Mouse (Mus musculus): ENCODE measurements around the gene Exosc2. TPM values are rescaled to one million over a fixed set of nuclear protein-coding genes. Genes with fewer than 3 reads are reported as not detected.

Gene Exosc2
- polyA plus RNA-seq, 1 experiment, result 24.2 TPM

- 84% methylated on average over 2 of the region's 2 CpGs for WGBS
- no peak for TF ChIP-seq CTCF (IDR thresholded peaks at IDR 0.05; ENCODE audit: borderline replicate concordance, control insufficient read depth, extremely low read depth, insufficient read depth, low read length, poor library complexity)
- TF ChIP-seq POLR2A (IDR thresholded peaks at IDR 0.05; ENCODE audit: control insufficient read depth, extremely low read depth, insufficient read depth, low read length, poor library complexity), result no peak
- H3K4me1 ChIP-seq (replicated peaks; ENCODE audit: control insufficient read depth, insufficient read depth, low read length), result no peaks in the 10 kb centered on the region
- H3K36me3 ChIP-seq (ENCODE audit: control insufficient read depth, insufficient read depth, low read length), result peaks cover 3% of the 10 kb centered on the region; the same call in 1 of the 2 replicates
- DNase-seq, result no peak
- no peak overlapping the region for H3K4me3 ChIP-seq (ENCODE audit: control insufficient read depth, insufficient read depth, low read length)
- H3K27ac ChIP-seq (ENCODE audit: control insufficient read depth, insufficient read depth, low read length), result no peak overlapping the region
- no peaks in the 10 kb centered on the region for H3K27me3 ChIP-seq (ENCODE audit: control insufficient read depth, insufficient read depth, low read length)
These were observed 36.0 kb downstream of the Exosc2 start for GRCm38 (mm10) chr2:31706531-31706930.

GRCm38 (mm10) chr2:31712716-31713115 is 42.2 kb downstream of the Exosc2 start:
- WGBS, result 85% methylated on average over 2 of the region's 2 CpGs
- no peak for DNase-seq
- no peak overlapping the region for H3K4me3 ChIP-seq (ENCODE audit: control insufficient read depth, insufficient read depth, low read length)

GRCm38 (mm10) chr2:31713813-31714212 is 43.3 kb downstream of the Exosc2 start:
- no peaks in the 10 kb centered on the region for H3K27me3 ChIP-seq (ENCODE audit: control insufficient read depth, insufficient read depth, low read length)
- H3K36me3 ChIP-seq (ENCODE audit: control insufficient read depth, insufficient read depth, low read length), result no peaks in the 10 kb centered on the region
- no peak overlapping the region for H3K4me3 ChIP-seq (ENCODE audit: control insufficient read depth, insufficient read depth, low read length)

More at GRCm38 (mm10) chr2:31712716-31713115, 42.2 kb downstream of the Exosc2 start:
- Histone ChIP-seq H3K27ac (ENCODE audit: control insufficient read depth, insufficient read depth, low read length) (no peak overlapping the region), H3K27me3 (ENCODE audit: control insufficient read depth, insufficient read depth, low read length) (no peaks in the 10 kb centered on the region), H3K4me1 (replicated peaks; ENCODE audit: control insufficient read depth, insufficient read depth, low read length) (no peaks in the 10 kb centered on the region; the same call in 1 of the 2 replicates), H3K36me3 (ENCODE audit: control insufficient read depth, insufficient read depth, low read length) (no peaks in the 10 kb centered on the region)
- TF ChIP-seq POLR2A (IDR thresholded peaks at IDR 0.05; ENCODE audit: control insufficient read depth, extremely low read depth, insufficient read depth, low read length, poor library complexity), result no peak
- TF ChIP-seq CTCF (IDR thresholded peaks at IDR 0.05; ENCODE audit: borderline replicate concordance, control insufficient read depth, extremely low read depth, insufficient read depth, low read length, poor library complexity), result no peak

GRCm38 (mm10) chr2:31714780-31715179 is 44.3 kb downstream of the Exosc2 start:
- Histone ChIP-seq H3K27ac (ENCODE audit: control insufficient read depth, insufficient read depth, low read length) (no peak overlapping the region), H3K4me1 (replicated peaks; ENCODE audit: control insufficient read depth, insufficient read depth, low read length) (no peaks in the 10 kb centered on the region; the same call in 1 of the 2 replicates), H3K27me3 (ENCODE audit: control insufficient read depth, insufficient read depth, low read length) (no peaks in the 10 kb centered on the region), H3K4me3 (ENCODE audit: control insufficient read depth, insufficient read depth, low read length) (no peak overlapping the region), H3K36me3 (ENCODE audit: control insufficient read depth, insufficient read depth, low read length) (no peaks in the 10 kb centered on the region)
- WGBS, result 64% methylated on average over 4 of the region's 4 CpGs
- TF ChIP-seq CTCF (IDR thresholded peaks at IDR 0.05; ENCODE audit: borderline replicate concordance, control insufficient read depth, extremely low read depth, insufficient read depth, low read length, poor library complexity) (no peak), POLR2A (IDR thresholded peaks at IDR 0.05; ENCODE audit: control insufficient read depth, extremely low read depth, insufficient read depth, low read length, poor library complexity) (no peak)
- DNase-seq, result no peak

More at GRCm38 (mm10) chr2:31713813-31714212, 43.3 kb downstream of the Exosc2 start:
- H3K4me1 ChIP-seq (replicated peaks; ENCODE audit: control insufficient read depth, insufficient read depth, low read length), result no peaks in the 10 kb centered on the region; the same call in 1 of the 2 replicates
- TF ChIP-seq POLR2A (IDR thresholded peaks at IDR 0.05; ENCODE audit: control insufficient read depth, extremely low read depth, insufficient read depth, low read length, poor library complexity) (no peak), CTCF (IDR thresholded peaks at IDR 0.05; ENCODE audit: borderline replicate concordance, control insufficient read depth, extremely low read depth, insufficient read depth, low read length, poor library complexity) (no peak)
- 87% methylated on average over 3 of the region's 3 CpGs for WGBS
- H3K27ac ChIP-seq (ENCODE audit: control insufficient read depth, insufficient read depth, low read length), result no peak overlapping the region
- no peak for DNase-seq

- Histone ChIP-seq H3K36me3 (ENCODE audit: control insufficient read depth, insufficient read depth, low read length) (no peaks in the 10 kb centered on the region), H3K27ac (ENCODE audit: control insufficient read depth, insufficient read depth, low read length) (no peak overlapping the region), H3K4me1 (replicated peaks; ENCODE audit: control insufficient read depth, insufficient read depth, low read length) (no peaks in the 10 kb centered on the region; the same call in 1 of the 2 replicates), H3K27me3 (ENCODE audit: control insufficient read depth, insufficient read depth, low read length) (no peaks in the 10 kb centered on the region), H3K4me3 (ENCODE audit: control insufficient read depth, insufficient read depth, low read length) (no peak overlapping the region)
- TF ChIP-seq CTCF (IDR thresholded peaks at IDR 0.05; ENCODE audit: borderline replicate concordance, control insufficient read depth, extremely low read depth, insufficient read depth, low read length, poor library complexity) (no peak), POLR2A (IDR thresholded peaks at IDR 0.05; ENCODE audit: control insufficient read depth, extremely low read depth, insufficient read depth, low read length, poor library complexity) (no peak)
- no peak for DNase-seq
- WGBS, result 96% methylated on average over 7 of the region's 7 CpGs
These were observed 45.5 kb downstream of the Exosc2 start for GRCm38 (mm10) chr2:31715985-31716384.

GRCm38 (mm10) chr2:31719202-31719880 is 48.8 kb downstream of the Exosc2 start:
- H3K4me3 ChIP-seq (ENCODE audit: control insufficient read depth, insufficient read depth, low read length), result no peak overlapping the region
- no peak for DNase-seq
- H3K27me3 ChIP-seq (ENCODE audit: control insufficient read depth, insufficient read depth, low read length), result no peaks in the 10 kb centered on the region
- TF ChIP-seq POLR2A (IDR thresholded peaks at IDR 0.05; ENCODE audit: control insufficient read depth, extremely low read depth, insufficient read depth, low read length, poor library complexity) (no peak), CTCF (IDR thresholded peaks at IDR 0.05; ENCODE audit: borderline replicate concordance, control insufficient read depth, extremely low read depth, insufficient read depth, low read length, poor library complexity) (no peak)
- H3K36me3 ChIP-seq (ENCODE audit: control insufficient read depth, insufficient read depth, low read length), result no peaks in the 10 kb centered on the region
- 95% methylated on average over 6 of the region's 6 CpGs for WGBS
- no peak overlapping the region for H3K27ac ChIP-seq (ENCODE audit: control insufficient read depth, insufficient read depth, low read length)
- H3K4me1 ChIP-seq (replicated peaks; ENCODE audit: control insufficient read depth, insufficient read depth, low read length), result no peaks in the 10 kb centered on the region; the same call in 1 of the 2 replicates
